Mouse (Mus musculus) kidney, postnatal 4 days (tissue): ENCODE measurements around the gene Tceal5.
"Not testable (repeated sequence)": the region's sequence is repeated elsewhere in the genome, so short reads cannot be mapped to it uniquely, and the experiment has no call there.

ENCODE experiments used
- DNase-seq, 2 experiments: peaks; one replicate each; pipeline ENCODE4 v3.0.0; 2021; ENCODE audit warnings: mixed read lengths in 2 of 2

Gene Tceal5

DNA sequence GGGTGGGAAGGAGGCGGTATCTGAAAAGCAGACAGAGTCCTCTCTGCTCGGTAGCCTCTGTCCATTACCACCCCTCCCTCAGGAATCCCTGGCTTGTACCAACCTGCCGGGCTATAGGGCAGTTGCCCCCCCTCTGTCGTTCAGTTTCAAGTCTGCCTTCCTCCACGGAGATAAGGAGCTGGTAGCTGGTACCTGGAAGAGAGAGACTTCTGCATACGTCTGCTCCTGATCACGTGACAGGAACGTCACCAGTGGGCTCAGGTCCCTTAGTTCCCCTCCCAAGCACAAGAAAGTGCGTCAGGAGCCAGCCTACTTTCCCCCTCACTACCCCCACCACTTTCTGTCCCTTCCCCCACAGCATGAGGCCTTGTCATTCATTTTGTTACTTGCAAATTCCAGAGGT, at the start of gene Tceal5:
Gene Tceal5 (minus strand): TSS at position 213 of the 403 bp plus-strand sequence.
- peak; percentile 12 to 13 for DNase-seq

DNA sequence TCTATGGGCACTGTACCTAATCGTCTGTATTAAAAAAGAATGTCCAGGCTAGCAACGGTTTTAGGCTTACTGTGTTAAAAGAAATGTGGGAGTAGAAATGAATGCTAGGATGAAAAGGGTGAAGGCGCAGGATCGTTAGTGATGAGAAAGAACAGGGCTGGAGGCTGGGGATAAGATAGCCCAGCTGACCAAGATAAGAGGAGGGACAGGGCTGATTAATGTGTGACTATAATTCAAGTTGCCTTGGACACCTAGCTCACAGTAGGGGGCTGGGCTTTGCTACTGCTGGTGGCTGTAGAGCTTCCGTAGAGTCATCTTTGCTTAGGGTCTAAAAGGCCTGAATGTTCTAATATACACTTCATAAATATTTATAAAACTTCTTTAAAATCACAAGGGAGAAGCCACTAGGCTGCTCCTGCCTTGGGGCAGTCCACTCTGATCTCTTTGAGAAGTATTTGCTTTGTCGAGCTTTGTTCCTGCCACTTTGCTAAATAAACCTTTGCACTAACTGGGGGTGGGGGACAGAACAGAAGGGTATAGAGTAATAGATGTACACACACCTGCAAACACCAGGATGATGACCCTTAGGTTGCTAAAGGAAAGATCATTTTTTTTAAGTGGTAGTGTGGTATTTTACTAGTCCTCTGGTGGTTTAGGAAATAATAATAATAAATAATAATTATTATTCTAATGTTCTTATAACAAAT, 48.5 kb upstream of the Tceal5 start:
- DNase-seq = no peak

DNA sequence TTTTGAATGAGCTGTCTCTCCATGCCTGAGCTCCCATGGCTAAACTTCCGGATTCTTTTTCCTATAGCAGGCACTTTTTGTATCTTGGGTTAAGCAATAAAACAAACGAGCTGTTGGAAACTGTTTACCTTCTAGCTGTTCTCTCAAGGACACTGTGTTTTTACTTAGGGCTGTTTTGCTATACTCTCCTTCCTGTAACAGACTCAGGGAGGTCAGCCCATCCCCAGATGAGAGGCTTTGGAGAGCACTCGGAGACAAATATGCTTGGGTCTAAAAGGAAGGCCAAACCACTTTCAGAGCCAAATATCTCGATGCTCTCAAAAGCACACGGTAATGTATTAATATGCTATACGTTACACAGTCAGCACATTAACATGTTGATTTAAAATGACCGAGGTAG, 46.0 kb upstream of the Tceal5 start:
- DNase-seq = no peak

DNA sequence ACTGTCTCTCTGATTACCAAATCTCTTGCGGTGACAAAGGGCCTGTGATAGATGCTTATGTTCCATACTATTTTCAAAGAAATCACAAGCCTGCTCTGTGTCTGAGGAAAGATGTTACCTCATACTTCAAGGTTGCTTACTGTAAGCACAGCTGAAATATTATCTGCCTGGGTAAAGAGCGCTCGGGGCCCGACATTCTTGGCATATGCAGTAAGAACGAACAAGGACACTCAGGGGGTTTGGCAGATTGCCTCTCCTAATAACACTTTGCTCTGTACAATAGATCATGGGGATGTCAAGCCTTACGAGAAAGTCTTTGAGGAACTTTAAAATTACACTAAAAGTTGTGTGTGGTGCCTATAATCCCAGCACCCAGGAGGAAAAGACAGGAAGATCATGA, 45.1 kb upstream of the Tceal5 start:
- DNase-seq = no peak

- peak; percentile 52 to 66 for DNase-seq
Observed at GRCm38 (mm10) chrX:136245521-136246071, 41.9 kb upstream of the Tceal5 start.

DNA sequence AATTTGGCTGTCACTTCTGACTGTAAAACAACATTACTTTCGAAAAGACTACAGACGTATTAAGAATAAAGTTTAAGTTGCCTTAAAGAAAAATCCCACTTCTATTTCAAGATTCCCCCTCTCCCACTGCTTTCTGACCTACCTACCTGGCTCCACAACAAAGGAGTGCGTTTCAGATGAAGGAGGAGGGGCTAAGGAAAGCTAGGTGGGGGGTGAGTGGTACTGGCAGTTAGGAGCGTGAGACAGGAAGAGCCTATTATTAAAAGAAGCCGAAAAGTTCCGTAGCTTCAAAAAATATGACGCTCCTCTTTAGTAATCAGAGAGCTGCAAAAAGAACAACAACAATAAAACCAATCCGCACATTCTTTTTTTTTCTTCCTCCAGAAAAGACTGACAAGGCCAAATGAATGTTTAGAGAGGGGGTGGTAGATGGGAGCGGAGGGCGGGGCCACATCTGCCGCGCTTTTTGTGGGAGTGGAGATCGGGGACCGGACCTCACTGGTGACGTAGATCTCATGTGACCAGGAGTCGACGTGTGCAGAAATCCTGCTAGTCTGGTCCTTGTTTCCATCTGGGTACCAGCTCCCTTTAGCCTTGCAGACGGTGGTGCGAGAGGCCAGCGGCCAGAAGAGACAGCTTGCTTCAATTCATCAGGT, 41.0 kb upstream of the Tceal5 start, which contains the start of gene Tceal9:
Gene Tceal9 (plus strand): TSS at position 506 of the 656 bp plus-strand sequence.
- peak; percentile 81 to 87 for DNase-seq

- DNase-seq = no peak
Observed at GRCm38 (mm10) chrX:136243181-136243580, 39.5 kb upstream of the Tceal5 start.

- peak; percentile 54 to 60 for DNase-seq
Observed at GRCm38 (mm10) chrX:136238118-136238517, 34.4 kb upstream of the Tceal5 start.

- peak; percentile 29 to 46 for DNase-seq
Observed at GRCm38 (mm10) chrX:136227768-136228167, 24.1 kb upstream of the Tceal5 start.

- DNase-seq = no peak
Observed at GRCm38 (mm10) chrX:136223714-136224113, 20.0 kb upstream of the Tceal5 start.

- DNase-seq = no peak
Observed at GRCm38 (mm10) chrX:136216303-136216702, 12.6 kb upstream of the Tceal5 start.

DNA sequence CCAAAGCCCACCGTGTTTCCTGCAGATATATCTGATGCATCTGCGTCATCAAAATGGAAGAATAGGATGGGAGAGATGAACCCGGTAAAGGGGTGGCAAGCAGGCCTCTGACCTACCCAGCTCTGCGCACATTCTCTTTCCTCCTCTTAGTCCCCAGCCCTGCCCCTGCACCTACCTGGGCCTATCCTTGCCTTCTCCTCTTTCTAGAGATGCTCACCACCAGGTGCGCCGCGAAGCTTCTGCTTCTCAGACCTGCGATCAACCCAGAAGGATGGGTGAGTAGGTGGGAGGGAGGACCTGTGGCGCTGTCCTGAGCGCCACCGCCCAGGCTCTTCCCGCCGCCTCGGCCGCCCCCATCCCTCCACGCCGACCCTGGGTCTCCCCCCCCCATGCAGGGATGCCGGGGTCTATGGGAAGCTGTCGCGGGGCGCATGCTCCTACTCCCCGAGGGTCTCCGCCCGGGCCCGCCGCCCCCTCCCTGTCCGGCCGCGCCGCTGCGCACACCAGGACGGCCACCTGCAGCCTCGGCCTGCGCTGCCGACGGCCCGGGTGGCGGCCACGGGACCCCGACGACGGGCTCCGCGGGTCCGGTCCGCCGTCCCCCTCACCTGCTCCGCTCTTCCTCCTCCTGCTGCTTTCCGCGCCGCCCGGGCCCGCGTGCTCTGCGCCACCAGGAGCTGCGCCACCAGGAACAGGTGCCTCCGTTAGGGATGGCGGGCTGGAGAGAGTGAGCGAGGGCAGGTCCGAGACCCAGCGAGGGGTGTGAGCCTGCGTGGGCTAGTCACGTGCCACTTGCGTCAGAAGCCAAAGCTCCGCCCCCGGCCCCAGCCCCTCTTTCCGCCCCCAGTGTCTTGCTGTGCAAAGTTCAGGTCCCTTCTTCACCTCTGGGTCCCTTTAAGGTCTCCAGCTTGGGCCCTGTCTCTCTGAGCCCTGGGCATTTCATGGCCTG, 11.3 kb upstream of the Tceal5 start, which contains the start of the genes Tceal7 and Bex1:
Gene Tceal7 (plus strand): TSS at position 51 of the 949 bp plus-strand sequence.
Gene Bex1 (minus strand): TSS at position 785 of the 949 bp plus-strand sequence.
- DNase-seq = not testable (repeated sequence)

- no peak for DNase-seq
Observed at GRCm38 (mm10) chrX:136213396-136213795, 9.7 kb upstream of the Tceal5 start.

DNA sequence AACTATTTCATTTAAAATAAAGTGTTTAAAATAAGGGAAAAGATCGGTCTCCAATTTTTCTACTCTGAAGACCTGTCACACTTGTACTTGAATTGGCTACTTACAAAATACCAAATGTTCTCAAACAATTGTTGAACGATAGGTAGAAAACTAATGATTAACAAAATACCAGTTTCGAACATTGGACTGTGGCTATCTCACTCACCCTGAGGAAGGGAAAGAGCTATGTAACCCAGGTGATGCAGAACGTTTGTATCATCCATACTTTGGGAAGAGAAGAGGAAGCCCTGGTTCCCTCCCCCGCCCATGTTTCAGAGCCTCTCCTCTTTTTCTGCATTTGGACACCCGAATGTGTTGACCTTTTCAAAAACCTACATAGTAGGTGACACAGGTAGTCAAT, 730 bp upstream of the Tceal5 start:
- DNase-seq = no peak

DNA sequence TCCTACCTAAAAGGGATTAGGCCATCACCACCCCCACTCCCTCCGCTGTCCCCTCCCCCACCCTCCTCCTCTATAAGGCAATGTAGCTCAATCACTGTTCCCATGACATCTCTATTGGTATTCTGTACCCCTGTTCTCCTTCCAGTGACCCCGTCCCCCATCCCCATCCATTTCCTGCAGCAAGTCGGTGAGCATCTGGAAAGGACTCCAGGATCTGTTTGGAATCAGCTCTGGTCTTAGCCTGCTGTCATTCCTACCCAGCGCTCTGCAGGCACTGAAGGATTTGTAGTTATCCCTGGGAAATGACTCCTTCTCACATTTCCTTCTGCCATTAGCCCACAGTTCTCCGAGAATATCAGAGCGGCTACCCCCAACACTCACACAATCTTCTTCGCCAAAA, 419 bp downstream of the Tceal5 start:
- DNase-seq = no peak

DNA sequence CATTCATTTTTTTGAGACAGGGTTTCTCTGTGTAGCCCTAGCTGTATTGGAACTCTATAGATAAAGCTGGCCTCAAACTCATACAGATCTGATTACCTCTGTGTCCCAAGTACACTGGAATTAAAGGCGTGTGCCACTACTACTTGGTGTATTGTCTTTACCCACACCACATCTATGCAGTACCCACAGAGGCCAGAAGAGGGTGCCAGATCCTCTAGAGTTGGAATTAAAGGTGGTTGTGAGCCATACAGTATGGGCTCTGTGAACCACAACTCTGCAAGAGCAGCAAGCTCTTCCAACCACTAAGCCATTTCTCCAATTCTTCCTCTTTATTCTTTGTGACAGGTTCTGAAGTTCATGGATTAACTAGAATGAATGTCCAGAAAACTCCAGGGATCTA, 6.8 kb downstream of the Tceal5 start:
- DNase-seq = peak; percentile 54 to 65

- DNase-seq = no peak
Observed at GRCm38 (mm10) chrX:136195193-136195944, 8.3 kb downstream of the Tceal5 start.

- DNase-seq = no peak
Observed at GRCm38 (mm10) chrX:136183107-136183506, 20.6 kb downstream of the Tceal5 start.

DNA sequence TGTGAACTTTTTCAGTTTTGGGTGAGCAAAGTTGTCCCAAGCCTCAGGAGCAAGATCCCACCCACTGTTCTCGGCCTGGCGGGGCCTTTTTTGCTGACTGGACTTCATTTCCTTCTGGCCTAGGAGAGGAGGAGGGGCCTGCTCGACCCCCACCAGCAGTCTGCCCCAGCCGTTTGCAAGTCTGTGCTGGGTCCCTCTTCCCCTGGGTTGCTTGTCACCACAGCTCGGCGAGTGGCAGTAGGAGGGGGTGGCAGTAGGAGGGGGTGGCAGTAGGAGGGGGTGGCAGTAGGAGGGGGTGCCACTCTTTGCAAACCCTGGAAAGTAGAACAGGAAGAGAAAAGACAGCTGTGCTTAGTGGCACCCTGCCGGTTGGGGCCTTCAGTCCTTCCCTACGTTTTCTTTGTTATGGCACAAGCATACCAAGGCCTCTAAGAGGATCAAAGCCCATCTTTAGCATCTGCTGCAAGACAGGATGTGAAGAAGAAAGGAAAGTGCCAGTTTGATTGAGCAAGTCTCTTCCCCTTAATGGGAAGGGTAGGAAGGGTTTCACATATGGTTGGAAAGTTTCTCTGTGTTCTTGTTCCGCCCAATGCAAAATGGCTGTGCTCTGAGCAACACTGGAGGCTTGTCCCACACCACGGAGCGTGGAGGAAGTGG, 22.7 kb downstream of the Tceal5 start:
- DNase-seq = peak; percentile 13 to 15

GRCm38 (mm10) chrX:136172786-136173185, 30.9 kb downstream of the Tceal5 start:
- DNase-seq = no peak

GRCm38 (mm10) chrX:136172118-136172551, 31.5 kb downstream of the Tceal5 start, which contains the start of gene Tceal8:
TSS of gene Tceal8 (minus strand) at chrX:136172342.
- DNase-seq = peak; percentile 82 to 88
